Mouse (Mus musculus): ENCODE measurements around the gene Il17rb. TPM values are rescaled to one million over a fixed set of nuclear protein-coding genes. Genes with fewer than 3 reads are reported as not detected.

The Il17rb gene
- total RNA-seq, 1 experiment from 2014 or later = not detected

DNA sequence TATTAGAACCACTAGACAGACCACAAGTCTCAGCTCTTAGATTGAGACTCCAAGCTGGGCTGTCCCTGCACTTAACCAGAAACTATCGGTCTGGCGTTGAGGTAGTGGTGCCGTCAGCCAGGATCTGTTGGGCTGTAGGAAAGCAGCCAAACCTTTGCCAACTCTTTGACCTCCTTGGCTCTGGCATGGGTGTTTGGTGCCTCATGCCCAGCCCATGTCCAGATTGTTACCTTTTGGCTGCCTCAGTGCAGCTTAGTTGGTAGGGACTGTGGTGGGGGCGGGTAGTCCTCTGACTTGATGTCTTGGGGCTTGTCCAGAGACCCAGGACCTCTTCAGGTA, 9.7 kb upstream of the Il17rb start:
- no peak for ATAC-seq (ENCODE audit: extremely low read depth, insufficient number of reproducible peaks, low FRiP score, poor library complexity, severe bottlenecking)

DNA sequence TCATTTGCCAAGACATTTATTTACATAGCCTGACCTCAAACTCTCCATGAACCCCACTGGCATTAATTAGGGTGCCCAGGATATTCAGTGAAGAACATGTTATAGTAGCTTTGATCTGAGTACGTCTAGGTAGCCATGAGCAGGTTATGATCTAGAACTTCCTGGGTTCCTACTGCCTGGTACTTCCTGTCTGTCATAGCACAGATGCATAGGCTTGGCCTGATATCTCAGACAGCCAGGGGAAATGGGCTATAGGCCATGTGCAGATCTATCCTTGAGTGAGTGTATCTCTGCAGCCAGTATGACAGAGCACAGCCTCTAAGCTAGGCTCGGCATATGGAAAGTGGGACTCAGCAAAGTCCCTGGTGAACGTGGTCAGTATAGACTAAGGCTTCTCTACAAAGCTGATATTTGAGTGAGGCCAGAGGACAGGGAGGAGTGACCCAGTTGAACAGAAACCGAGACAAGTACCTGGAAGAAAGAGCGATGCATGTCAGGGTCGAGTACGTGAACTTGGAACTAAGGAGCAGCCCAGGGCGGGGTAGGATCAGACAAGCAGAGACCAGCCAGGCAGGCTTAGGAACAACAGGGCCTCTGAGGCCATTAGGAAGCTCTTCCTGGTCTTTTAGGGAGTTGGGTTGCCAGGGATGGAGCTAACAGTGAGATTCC, 9.2 kb upstream of the Il17rb start:
- no peak for ATAC-seq (ENCODE audit: extremely low read depth, insufficient number of reproducible peaks, low FRiP score, poor library complexity, severe bottlenecking)

DNA sequence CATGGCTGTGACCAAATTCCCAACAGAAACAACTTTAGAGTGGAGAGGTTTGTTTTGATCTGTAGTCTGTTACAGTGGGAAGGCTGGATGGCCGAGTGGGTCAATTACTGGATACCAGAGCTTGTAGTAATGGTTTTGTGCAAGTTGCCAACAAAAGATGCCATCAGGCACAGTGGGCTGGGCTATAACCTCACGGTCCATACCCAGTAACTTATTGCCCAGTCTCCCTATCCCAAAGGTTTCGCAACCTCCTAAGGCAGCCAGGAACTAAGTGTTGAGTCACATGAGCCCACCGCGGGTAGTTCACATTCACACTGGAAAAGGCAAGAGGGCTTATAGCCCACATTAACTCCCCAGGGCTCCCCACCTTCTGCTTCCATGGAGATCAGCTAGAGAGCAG, 8.0 kb upstream of the Il17rb start:
- no peak for ATAC-seq (ENCODE audit: extremely low read depth, insufficient number of reproducible peaks, low FRiP score, poor library complexity, severe bottlenecking)

DNA sequence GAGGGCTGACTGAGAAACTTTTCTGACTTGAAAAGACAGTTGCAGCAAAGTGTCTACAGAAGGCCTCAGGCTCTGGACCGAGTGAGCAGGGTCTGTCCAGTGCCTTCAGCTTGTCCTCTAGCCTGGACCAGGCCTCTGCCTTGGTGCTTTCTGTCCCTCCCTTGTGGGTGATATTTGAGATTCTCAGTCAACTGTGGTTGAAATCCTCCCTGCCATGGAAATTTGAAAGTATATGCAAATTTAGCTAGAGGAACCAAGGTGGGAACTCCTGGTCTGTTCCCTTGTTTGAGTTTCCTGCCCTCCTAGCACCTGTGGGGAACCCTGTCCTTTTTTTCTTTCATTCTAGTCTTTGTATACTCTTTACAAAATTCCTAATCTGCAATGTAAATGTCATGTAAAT, 6.3 kb upstream of the Il17rb start:
- ATAC-seq (ENCODE audit: extremely low read depth, insufficient number of reproducible peaks, low FRiP score, poor library complexity, severe bottlenecking) = no peak

DNA sequence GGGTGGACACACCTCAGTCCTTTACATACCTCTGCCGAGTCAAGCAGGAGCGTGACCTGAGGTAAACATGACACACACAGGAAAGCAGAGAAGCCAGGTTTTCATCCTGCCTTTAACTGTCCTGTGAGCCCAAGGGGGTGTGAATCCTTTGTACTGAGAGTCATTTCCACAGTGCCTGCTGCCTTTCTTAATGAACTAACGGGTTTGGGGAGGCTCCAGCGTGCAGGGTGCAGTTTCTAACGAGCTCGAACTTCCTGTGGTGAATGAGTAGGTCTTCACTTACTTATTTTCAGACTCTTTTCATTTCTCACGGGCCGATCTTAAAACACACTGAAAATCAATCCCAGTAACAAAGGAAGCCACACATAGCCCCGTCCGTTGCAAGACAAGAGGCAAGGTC, 5.8 kb upstream of the Il17rb start:
- ATAC-seq (ENCODE audit: extremely low read depth, insufficient number of reproducible peaks, low FRiP score, poor library complexity, severe bottlenecking) = no peak

DNA sequence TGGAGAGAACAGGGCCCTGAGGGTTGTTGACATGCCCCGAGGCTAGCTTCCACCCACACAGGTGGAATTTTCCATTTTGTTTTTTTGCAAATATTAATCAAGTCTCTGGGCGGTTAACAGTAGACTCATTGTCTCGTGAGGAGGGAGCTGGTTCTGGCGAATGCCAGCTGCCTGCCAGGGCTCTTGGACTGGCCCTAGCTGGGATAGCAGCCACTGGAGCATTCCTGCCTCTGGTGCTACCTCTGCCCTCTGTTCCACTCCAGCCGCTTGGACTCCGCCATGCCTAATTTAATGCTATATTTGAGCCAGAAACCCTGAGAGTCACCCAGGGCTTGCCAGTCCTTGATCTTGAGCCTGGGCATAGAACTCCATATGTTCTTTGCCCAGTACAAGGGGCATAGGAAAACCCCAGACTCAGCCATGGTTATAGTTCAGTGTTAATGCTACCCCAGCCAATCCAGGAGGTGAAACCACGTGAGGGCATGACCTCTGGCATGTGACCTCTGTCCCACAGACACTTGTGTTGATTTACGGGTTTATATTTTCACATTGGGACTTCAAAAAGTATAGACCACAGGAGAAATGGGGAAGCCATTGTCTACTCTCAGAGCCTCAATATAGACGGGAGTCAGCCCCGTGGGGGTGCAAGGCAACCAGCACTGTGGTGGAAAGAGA, 3.3 kb upstream of the Il17rb start:
- ATAC-seq (ENCODE audit: extremely low read depth, insufficient number of reproducible peaks, low FRiP score, poor library complexity, severe bottlenecking) = no peak

DNA sequence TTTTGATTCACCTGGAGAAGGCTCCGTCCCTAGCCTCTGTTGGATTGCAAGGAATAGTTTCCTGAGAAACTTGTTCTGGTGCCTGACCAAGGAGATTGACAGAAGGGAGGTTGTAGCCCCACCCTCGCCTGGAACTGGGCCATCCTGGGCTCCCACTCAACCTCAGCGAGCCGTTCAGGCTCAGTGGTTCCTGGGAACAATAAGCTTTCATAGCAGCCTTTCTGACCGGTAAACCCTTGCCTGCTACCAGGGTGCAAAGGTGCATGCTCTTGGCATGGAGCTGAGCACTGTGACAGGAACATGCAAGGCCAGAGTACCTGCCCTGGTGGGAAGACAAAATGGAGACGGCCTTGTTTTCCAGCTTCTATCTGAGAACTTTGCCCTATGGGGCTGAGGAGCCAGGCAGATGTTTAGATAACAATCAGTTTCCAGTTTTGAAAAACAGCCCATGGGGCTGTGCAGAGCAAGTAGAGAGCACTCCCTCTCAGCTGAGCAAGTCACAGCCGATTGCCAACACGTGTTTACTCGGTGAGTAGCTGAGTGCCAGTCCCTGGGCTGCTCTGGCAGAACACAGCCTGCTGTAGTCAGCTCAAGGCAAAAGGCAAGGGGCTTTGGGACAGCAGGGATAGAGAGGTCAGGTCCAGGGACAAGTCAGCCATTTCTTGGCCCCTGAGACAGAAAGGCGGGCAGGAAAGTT, 1.3 kb upstream of the Il17rb start:
- no peak for ATAC-seq (ENCODE audit: extremely low read depth, insufficient number of reproducible peaks, low FRiP score, poor library complexity, severe bottlenecking)

DNA sequence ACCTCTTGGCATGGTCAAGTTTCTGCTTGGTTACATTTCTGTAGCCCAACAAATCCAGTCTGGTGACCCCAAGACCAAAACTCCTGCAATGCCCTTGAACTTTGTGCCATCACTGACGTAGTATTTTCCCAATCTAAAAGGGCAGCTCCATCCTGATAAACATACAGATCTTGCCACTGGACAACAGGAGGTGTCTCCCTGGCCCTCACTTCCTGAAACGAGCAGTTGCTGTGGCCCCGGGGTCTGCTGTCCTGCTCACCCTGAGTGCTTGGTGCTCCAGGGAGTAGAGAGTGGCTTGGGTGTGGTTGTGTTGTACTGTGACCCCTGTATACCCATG, 9.3 kb downstream of the Il17rb start:
- no peak for ATAC-seq (ENCODE audit: extremely low read depth, insufficient number of reproducible peaks, low FRiP score, poor library complexity, severe bottlenecking)

DNA sequence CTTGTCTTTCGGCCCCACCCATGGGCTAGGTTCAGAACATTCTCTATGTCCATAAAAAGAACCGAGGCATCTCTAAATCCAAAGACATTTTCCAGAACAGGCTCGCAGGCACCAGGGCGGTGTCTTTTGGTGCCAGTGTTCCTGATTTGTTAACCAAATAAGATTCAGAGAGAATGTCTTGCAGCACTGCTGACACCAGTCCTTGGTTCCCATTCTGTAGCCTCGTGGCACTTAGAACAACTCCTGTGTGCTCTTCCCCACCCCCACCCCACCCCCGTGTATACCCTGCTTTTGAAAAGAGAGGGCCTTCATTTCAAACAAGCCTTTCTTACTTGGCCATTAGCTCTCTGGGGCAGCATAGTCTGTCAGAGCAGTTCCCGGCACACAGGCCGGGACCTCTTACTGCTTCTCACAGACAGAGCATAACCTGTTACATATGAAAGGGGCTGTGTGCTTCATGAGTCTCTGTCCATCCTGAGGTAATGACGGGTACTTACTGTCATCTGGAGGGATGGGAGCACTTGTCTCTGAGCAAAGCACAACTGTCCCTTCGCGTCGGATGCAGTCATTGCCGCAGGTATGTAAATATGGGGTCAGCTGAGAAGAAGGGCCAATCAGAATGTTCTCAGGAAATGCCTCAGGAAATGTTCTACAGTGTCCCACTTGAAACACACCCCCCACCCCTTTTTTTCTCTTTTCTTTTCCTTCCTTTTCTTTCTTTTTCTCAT, 9.8 kb downstream of the Il17rb start:
- ATAC-seq (ENCODE audit: extremely low read depth, insufficient number of reproducible peaks, low FRiP score, poor library complexity, severe bottlenecking) = no peak

DNA sequence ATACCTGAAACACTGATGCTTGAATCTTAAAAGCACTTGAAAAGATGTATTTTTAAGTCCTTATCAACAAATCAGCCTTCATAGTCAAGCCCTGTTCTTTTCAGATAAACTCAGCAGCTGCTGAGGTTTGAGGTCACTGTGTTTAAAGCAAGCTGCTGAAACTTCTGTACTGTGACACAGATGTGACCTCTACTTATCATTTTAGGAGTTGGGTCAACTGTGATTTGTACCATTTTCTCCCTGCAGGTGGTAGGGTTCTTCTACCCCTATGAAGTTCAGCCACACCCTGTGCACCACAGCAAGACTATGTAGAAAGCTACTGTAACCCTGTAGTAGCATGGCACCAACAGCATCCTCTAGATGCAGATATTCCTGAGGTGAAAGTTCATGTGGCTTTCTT, 11.4 kb downstream of the Il17rb start:
- ATAC-seq (ENCODE audit: extremely low read depth, insufficient number of reproducible peaks, low FRiP score, poor library complexity, severe bottlenecking) = no peak

DNA sequence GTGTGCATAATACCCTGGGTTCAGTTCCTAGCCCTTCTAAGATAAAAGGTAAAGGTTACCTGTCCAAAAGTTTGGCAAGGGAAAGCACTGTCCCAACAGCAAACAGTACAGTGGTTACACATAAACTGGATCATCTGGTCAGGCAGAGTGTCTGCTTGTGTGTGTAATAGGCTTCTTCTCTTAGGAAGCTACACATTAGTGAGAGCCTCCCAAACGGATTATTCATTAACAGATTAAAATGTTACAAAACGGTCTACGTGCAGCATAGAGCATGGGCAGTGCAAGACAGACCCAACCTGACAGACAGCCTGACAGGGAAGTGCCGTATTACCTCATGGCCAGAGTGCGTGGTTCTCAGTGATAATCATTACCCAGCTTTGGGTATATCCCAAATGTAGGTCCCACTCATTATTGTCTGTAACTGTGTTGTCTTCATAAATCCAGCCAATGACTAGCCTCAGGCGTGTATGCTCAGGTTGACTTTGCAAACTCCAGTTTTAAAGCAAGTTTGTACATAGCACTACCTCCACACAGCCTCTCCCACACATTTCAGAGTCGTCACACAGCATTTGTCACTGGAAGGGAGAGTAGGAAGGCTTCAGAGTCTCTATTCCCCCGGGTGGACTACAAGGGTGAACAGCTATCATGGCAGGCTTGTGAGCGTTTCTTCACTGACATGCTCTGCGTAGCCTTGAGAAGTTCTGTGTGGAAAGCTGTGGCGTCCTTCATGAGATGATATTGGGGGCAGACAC, 12.5 kb downstream of the Il17rb start:
- ATAC-seq (ENCODE audit: extremely low read depth, insufficient number of reproducible peaks, low FRiP score, poor library complexity, severe bottlenecking) = no peak

DNA sequence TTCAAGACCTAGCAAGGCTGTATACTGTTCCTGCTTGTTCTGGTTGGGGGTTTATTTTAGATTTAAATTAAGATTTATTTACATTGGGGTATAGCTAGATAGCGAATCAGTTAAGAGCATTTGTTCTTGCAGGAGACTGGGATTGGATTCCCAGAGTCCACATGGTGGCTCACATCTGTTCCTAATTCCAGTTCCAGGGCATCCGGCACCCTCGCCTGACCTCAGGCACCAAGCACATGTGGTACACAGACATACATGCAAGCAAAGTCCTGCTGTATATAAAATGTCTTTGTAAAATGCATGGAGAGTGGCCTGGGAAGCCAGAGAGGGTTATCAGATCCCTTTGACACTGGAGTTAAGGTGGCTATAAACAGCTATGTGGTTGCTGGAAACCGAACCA, 13.7 kb downstream of the Il17rb start:
- ATAC-seq (ENCODE audit: extremely low read depth, insufficient number of reproducible peaks, low FRiP score, poor library complexity, severe bottlenecking) = no peak

DNA sequence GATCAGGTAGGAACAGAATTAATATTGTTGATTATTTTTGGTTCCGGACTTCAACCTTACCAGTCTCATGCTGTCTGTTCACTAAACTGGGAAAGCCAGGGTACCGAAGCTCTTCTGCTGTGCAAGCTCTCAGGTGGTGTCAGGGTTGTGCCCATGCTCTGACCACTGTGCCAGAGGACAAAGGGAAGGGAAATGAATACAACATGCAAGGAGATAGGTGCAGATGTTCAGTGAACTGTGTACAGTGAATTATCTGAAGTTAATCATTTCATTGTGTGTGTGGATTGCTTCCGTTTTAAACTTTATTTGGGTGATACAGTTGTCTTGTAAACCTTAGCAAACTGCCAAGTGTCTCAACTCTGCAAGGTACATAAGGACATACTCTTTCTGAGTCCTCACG, 20.4 kb downstream of the Il17rb start:
- no peak for ATAC-seq (ENCODE audit: extremely low read depth, insufficient number of reproducible peaks, low FRiP score, poor library complexity, severe bottlenecking)

DNA sequence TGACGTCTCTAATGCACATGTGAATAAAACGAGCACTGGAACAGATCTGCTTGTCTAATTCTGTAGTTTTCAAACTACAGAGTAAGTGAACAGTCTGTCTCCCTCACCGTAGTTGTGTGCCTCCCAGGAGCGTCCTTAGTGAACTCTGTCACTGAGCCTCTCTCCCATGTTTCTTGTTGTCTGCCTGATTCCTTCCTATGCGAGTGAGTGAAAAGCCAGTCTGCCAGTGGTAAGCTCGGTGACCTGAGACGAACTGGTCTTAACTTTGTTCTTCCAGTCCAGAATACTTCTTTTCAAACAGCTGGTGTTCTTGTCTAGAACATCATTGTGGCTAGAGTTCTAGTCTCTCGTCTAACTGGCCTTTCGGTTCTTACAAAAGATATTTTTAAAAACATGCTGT, 21.0 kb downstream of the Il17rb start:
- ATAC-seq (ENCODE audit: extremely low read depth, insufficient number of reproducible peaks, low FRiP score, poor library complexity, severe bottlenecking) = no peak

DNA sequence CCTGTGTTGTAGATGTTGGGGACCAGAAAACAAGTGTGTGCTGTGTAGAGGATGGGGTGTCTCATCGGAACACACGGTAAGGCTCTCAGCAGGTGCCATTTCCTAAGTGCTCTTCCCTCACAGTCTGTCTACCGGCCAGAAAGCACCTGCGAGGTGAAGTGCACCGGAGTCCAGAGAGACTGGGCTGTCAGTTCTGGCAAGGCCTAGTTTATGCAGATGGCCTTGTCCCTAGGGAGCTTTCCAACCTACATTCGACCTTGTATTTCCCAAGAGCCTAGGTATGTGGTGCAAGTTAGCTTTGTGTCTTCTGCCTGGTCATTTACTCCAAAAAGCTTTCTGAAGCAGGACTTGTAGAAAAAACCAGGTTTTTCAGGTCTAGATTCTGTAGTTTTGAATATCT, 21.4 kb downstream of the Il17rb start:
- no peak for ATAC-seq (ENCODE audit: extremely low read depth, insufficient number of reproducible peaks, low FRiP score, poor library complexity, severe bottlenecking)

DNA sequence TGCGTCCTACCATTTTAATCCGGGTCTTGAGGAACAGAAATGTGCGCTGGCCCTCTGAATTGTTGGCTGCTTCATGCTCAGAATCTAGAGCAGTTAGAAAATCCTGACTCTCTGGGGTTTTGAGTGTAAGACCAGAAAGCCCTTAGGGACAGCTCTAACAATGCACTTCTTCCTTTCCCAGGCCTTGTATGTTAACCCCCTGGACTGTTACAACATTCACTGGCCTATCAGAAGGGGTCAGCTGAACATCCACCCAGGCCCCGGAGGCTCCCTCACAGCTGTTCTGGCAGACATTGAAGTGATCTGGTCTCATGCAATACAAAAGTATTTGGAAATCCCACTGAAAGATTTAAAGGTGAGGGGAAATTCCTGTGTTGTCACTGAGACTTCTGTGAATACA, 22.6 kb downstream of the Il17rb start:
- no peak for ATAC-seq (ENCODE audit: extremely low read depth, insufficient number of reproducible peaks, low FRiP score, poor library complexity, severe bottlenecking)

DNA sequence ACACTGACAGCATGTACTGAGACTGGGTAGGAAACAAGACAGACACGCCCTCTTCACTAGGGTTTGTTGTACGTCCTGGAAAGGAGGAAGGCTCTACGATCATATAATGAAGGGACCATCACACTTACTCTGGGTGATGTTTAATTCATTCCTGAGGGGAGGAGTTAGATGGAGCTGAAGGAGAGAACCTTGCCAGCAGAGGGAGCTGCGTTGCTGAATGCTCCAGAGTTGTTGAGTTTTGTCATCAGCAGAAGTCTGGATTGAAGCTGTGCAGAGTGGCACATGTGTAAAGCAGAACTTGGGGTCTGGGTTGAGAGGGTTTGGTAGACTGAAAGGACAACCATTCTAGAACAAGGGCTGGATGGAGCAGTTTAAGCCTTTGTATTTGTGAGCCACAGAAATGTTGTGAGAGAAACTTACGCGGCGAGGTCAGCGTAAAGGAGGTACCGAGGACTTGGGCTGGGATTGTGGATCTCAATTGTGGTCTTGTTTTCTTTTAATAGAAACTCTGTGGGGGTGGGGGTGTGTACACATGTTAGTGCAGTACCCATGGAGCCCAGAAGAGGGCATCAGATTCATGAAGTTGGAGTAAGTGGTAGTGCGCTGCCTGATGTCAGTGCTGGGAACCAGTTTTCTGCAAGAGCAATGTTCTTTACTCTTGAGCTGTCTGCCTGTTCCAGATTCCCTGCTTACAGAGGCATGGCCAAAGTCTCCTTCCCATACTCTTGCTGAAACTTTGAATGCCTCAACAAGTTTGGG, 28.1 kb downstream of the Il17rb start:
- no peak for ATAC-seq (ENCODE audit: extremely low read depth, insufficient number of reproducible peaks, low FRiP score, poor library complexity, severe bottlenecking)

DNA sequence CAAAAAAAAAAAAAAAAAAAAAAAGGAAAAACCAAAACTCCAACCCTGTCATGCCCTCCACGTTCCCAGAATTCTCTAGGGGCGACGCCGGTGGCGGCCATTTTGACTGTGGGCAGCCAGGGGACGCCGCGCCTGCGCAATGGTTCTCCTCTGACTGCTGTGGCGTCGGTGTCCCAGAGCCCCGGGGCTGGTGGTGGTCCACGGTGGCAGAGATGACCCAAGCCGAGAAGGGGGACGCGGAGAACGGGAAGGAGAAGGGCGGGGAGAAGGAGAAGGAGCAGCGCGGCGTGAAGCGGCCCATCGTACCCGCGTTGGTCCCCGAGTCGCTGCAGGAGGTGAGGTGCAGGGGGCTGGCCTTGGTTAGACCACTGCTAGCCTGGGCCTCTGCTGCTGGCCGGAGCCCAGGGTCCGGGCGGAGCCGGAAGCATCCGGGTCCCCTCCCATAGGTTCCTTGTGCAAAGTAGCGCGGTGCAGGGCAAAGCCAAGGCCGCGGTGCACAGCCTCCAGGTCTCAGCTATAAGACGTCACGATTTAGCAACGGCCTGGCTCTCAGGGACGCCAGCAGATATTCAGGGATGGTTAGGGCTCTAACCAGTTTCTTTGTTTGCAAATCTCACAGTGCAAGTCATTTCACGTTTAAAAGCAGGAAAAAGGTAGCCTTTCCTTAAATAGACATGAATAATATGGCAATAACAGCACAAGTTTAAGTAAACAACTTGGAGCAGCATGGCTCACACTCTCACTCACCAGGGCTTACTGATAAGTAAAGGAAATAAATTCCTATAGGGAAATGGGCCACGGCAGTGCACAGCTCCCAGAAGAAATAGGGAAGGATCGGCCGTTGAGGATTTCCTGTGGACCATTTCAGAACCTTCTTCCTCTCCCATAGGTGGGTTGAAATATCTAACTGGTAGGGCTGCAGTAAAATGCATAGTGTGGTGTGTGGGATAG, 30.2 kb downstream of the Il17rb start, which contains the start of gene Actr8:
Gene Actr8 (plus strand): TSS at position 84 of the 951 bp plus-strand sequence.
- ATAC-seq (ENCODE audit: extremely low read depth, insufficient number of reproducible peaks, low FRiP score, poor library complexity, severe bottlenecking) = peak; percentile 47; the same call in 1 of the 2 replicates

All from neutrophil, adult 5-6 weeks (primary cell).